Mouse (Mus musculus) urinary bladder, postnatal 4 days (tissue): ENCODE data around the gene Myh13.

ENCODE experiments used
- DNase-seq, 2 experiments: peaks; one replicate each; pipeline ENCODE4 v3.0.0; 2021 to 2022; ENCODE audit warnings: low spot score in 2 of 2

Gene Myh13

GRCm38 (mm10) chr11:67321358-67321757, at the start of gene Myh13:
Myh13 (plus strand) TSS chr11:67321658.
- no peak for DNase-seq

- DNase-seq, result peak in 1 of 2 experiments; percentile 48
Observed at GRCm38 (mm10) chr11:67276601-67277174, 44.8 kb upstream of the Myh13 start, which contains the start of gene Myh8. Myh8 (plus strand) TSS chr11:67277124.

GRCm38 (mm10) chr11:67293440-67293839, 28.0 kb upstream of the Myh13 start:
- no peak for DNase-seq

- DNase-seq, result no peak
Observed at GRCm38 (mm10) chr11:67313733-67314452, 7.6 kb upstream of the Myh13 start.

- no peak for DNase-seq
Observed at GRCm38 (mm10) chr11:67326536-67326935, 5.1 kb downstream of the Myh13 start.

GRCm38 (mm10) chr11:67344556-67344955, 23.1 kb downstream of the Myh13 start:
- no peak for DNase-seq

- DNase-seq, result no peak
Observed at GRCm38 (mm10) chr11:67345186-67345855, 23.9 kb downstream of the Myh13 start.

- no peak for DNase-seq
Observed at GRCm38 (mm10) chr11:67345856-67346236, 24.4 kb downstream of the Myh13 start.

- DNase-seq, result peak; percentile 51 to 75
Observed at GRCm38 (mm10) chr11:67350153-67350768, 28.8 kb downstream of the Myh13 start.

GRCm38 (mm10) chr11:67353011-67353410, 31.6 kb downstream of the Myh13 start:
- no peak for DNase-seq

GRCm38 (mm10) chr11:67358031-67358430, 36.6 kb downstream of the Myh13 start:
- no peak for DNase-seq

GRCm38 (mm10) chr11:67362236-67362635, 40.8 kb downstream of the Myh13 start:
- no peak for DNase-seq

GRCm38 (mm10) chr11:67364551-67364950, 43.1 kb downstream of the Myh13 start:
- DNase-seq, result no peak

- DNase-seq, result no peak
Observed at GRCm38 (mm10) chr11:67364986-67365721, 43.7 kb downstream of the Myh13 start.

- DNase-seq, result no peak
Observed at GRCm38 (mm10) chr11:67366936-67367335, 45.5 kb downstream of the Myh13 start.

GRCm38 (mm10) chr11:67373333-67373732, 51.9 kb downstream of the Myh13 start:
- DNase-seq, result no peak

GRCm38 (mm10) chr11:67376308-67376707, 54.9 kb downstream of the Myh13 start:
- no peak for DNase-seq

GRCm38 (mm10) chr11:67379703-67380510, 58.4 kb downstream of the Myh13 start:
- DNase-seq, result no peak

- no peak for DNase-seq
Observed at GRCm38 (mm10) chr11:67381833-67382232, 60.4 kb downstream of the Myh13 start.

GRCm38 (mm10) chr11:67384653-67385052, 63.2 kb downstream of the Myh13 start:
- no peak for DNase-seq
